24 mouse cellular contexts compared by ENCODE assay signal in the genomic region with DNA sequence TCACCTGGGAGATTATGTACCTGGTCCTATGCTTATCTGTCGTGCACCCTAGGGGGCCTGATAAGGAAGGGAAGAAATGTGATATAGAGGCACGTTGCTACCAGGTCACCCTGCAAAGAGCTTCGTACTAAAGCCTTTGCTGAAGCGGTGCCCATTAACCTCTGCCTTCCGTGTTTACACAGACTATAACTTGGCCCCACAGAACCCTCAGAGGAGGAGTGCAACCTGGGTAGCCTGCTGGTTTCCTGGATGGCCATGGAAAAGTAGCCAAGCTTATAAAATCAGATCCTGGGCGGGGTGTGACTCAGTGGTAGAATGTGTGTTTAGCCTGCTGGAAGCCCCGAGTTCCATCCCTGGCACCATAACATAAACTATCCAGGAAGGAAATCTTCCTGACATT. TPM values are rescaled to one million over a fixed set of nuclear protein-coding genes. Genes with fewer than 3 reads are reported as not detected.
A peak's percentile ranks its signal among the peaks of the same experiment; 100 is the strongest.
DNase-seq lines count a peak whose midpoint lies in the region; ATAC-seq and TF ChIP-seq lines count a peak whose summit lies in the region.
"Had no signal": no experiment of that assay in that cellular context is flagged by ENCODE, and none has a peak within 500 bp of the region (broad histone marks: within the 10 kb centered on the region; RNA-seq: fewer than 3 reads in every experiment).

No protein-coding gene starts in this region.

- WGBS in intestine, embryonic 14.5 days: 41% methylated on average over 7 of the region's 7 CpGs
- WGBS in intestine, postnatal 0 days: 23% methylated on average over 7 of the region's 7 CpGs
- 43% methylated on average over 7 of the region's 7 CpGs for WGBS in stomach, embryonic 15.5 days

- H3K27ac ChIP-seq in intestine, embryonic 14.5 days (ENCODE audit: low read depth): no peak overlapping the region
- H3K27ac ChIP-seq in intestine, postnatal 0 days (ENCODE audit: low read depth, low read length): no peak overlapping the region
- no peak overlapping the region for H3K27ac ChIP-seq in stomach, embryonic 15.5 days
- H3K27ac ChIP-seq: embryonic facial prominence, embryonic 10.5 days; embryonic facial prominence, embryonic 15.5 days; forebrain, embryonic 12.5 days; heart, adult 2 months; hindbrain, embryonic 13.5 days; lung, embryonic 15.5 days; midbrain, embryonic 10.5 days had no signal

- no peak overlapping the region for H3K4me3 ChIP-seq in intestine, embryonic 14.5 days (ENCODE audit: low read depth, low read length)
- H3K4me3 ChIP-seq in intestine, postnatal 0 days (ENCODE audit: low read depth, low read length): no peak overlapping the region
- H3K4me3 ChIP-seq in stomach, embryonic 15.5 days (replicated peaks): no peak overlapping the region
- H3K4me3 ChIP-seq: embryonic facial prominence, embryonic 10.5 days; embryonic facial prominence, embryonic 15.5 days; forebrain, embryonic 12.5 days; heart, adult 2 months; heart, embryonic 12.5 days; hindbrain, embryonic 13.5 days; lung, embryonic 15.5 days; midbrain, embryonic 10.5 days; midbrain, embryonic 15.5 days had no signal

- H3K4me1 ChIP-seq in intestine, embryonic 14.5 days (replicated peaks; ENCODE audit: control insufficient read depth, insufficient read depth, low read length): no peaks in the 10 kb centered on the region
- H3K4me1 ChIP-seq in intestine, postnatal 0 days (replicated peaks; ENCODE audit: control insufficient read depth, insufficient read depth, low read length): peaks cover 13% of the 10 kb centered on the region
- 0 out of 2 replicates have a peak, but pooled peaks cover 5% of the 10 kb centered on the region for H3K4me1 ChIP-seq in stomach, embryonic 15.5 days
- H3K4me1 ChIP-seq: embryonic facial prominence, embryonic 10.5 days; forebrain, embryonic 12.5 days; heart, embryonic 12.5 days; midbrain, embryonic 15.5 days had no signal

- H3K9ac ChIP-seq in intestine, embryonic 14.5 days (ENCODE audit: low read length): no peak overlapping the region
- no peak overlapping the region for H3K9ac ChIP-seq in intestine, postnatal 0 days (ENCODE audit: low read depth, low read length)
- H3K9ac ChIP-seq in stomach, embryonic 15.5 days: no peak overlapping the region
- H3K9ac ChIP-seq: embryonic facial prominence, embryonic 15.5 days; forebrain, embryonic 12.5 days; forebrain, postnatal 0 days; heart, embryonic 12.5 days; hindbrain, embryonic 13.5 days; lung, embryonic 15.5 days; midbrain, embryonic 15.5 days had no signal

- H3K9me3 ChIP-seq in intestine, embryonic 14.5 days (ENCODE audit: control insufficient read depth, low read length): no peaks in the 10 kb centered on the region
- no peaks in the 10 kb centered on the region for H3K9me3 ChIP-seq in intestine, postnatal 0 days (ENCODE audit: control insufficient read depth)
- H3K9me3 ChIP-seq in stomach, embryonic 15.5 days: no peaks in the 10 kb centered on the region
- H3K9me3 ChIP-seq: embryonic facial prominence, embryonic 10.5 days; embryonic facial prominence, embryonic 15.5 days; forebrain, embryonic 12.5 days; heart, embryonic 12.5 days; hindbrain, embryonic 13.5 days; lung, embryonic 15.5 days; midbrain, embryonic 10.5 days; midbrain, embryonic 15.5 days had no signal

- no peak for TF ChIP-seq CTCF in intestine, postnatal 0 days (IDR thresholded peaks at IDR 0.05; ENCODE audit: low read depth)

- no peaks in the 10 kb centered on the region for H3K36me3 ChIP-seq in intestine, embryonic 14.5 days (ENCODE audit: control insufficient read depth, insufficient read depth, low read length)
- H3K36me3 ChIP-seq in intestine, postnatal 0 days (ENCODE audit: control insufficient read depth, insufficient read depth): no peaks in the 10 kb centered on the region
- no peaks in the 10 kb centered on the region for H3K36me3 ChIP-seq in stomach, embryonic 15.5 days
- H3K36me3 ChIP-seq: embryonic facial prominence, embryonic 10.5 days; embryonic facial prominence, embryonic 15.5 days; forebrain, embryonic 12.5 days; heart, embryonic 12.5 days; hindbrain, embryonic 13.5 days; lung, embryonic 15.5 days; midbrain, embryonic 10.5 days; midbrain, embryonic 15.5 days had no signal

- no peaks in the 10 kb centered on the region for H3K27me3 ChIP-seq in intestine, embryonic 14.5 days (replicated peaks; ENCODE audit: control insufficient read depth, insufficient read depth, low read length)
- no peaks in the 10 kb centered on the region for H3K27me3 ChIP-seq in intestine, postnatal 0 days (replicated peaks; ENCODE audit: control insufficient read depth, insufficient read depth, low read length)
- no peaks in the 10 kb centered on the region for H3K27me3 ChIP-seq in stomach, embryonic 15.5 days (replicated peaks)
- H3K27me3 ChIP-seq: embryonic facial prominence, embryonic 15.5 days; forebrain, embryonic 12.5 days; hindbrain, embryonic 13.5 days; lung, embryonic 15.5 days; midbrain, embryonic 15.5 days had no signal

- H3K4me2 ChIP-seq in intestine, embryonic 14.5 days (ENCODE audit: low read length): no peak overlapping the region
- H3K4me2 ChIP-seq in intestine, postnatal 0 days (replicated peaks; ENCODE audit: low read depth): no peak overlapping the region
- H3K4me2 ChIP-seq in stomach, embryonic 15.5 days: no peak overlapping the region
- H3K4me2 ChIP-seq: embryonic facial prominence, embryonic 15.5 days; forebrain, embryonic 12.5 days; heart, embryonic 12.5 days; hindbrain, embryonic 13.5 days; lung, embryonic 15.5 days had no signal

- no peak for ATAC-seq in intestine, embryonic 14.5 days (replicated peaks; ENCODE audit: low FRiP score, low TSS enrichment, low read depth)
- ATAC-seq in intestine, postnatal 0 days: no peak
- ATAC-seq in stomach, embryonic 15.5 days (ENCODE audit: insufficient read depth, low FRiP score, low read depth): peak; percentile 29; the same call in 1 of the 2 replicates
- ATAC-seq: forebrain, postnatal 0 days; inflammation-experienced regulatory T-cells, adult 6 months; midbrain, embryonic 15.5 days had no signal

- DNase-seq in intestine, embryonic 14.5 days (ENCODE audit: low spot score): peak; percentile 49
- DNase-seq in cerebellum, adult 9-11 months: peak; percentile 33
- peak; percentile 26 to 33 for DNase-seq in cerebellum, postnatal 14 days
- DNase-seq in adrenal gland, postnatal 25 days: no peak
- DNase-seq in testis, postnatal 10 days (ENCODE audit: low spot score): no peak
- DNase-seq: B cell, adult 2 months; forebrain, postnatal 0 days; heart, adult 2 months; heart, postnatal 4 days; kidney, adult 9 months; kidney, postnatal 10 days; liver; thymus, postnatal 14 days had no signal

RNA-seq across cellular contexts. Expression of gene Pparg, which starts 46.8 kb away (rescaled TPM):
- 11.6 and 13.6 TPM in 2 replicates for polyA plus RNA-seq in intestine, embryonic 14.5 days (2014; fragmentation: Nextera tagmentation; extraction: Ambion mirVana)
- 17.8 and 20.5 TPM in 2 replicates for polyA plus RNA-seq in intestine, postnatal 0 days (2015; fragmentation: Nextera tagmentation; extraction: Ambion mirVana)
- polyA plus RNA-seq in stomach, embryonic 15.5 days (2015; fragmentation: Nextera tagmentation; extraction: Ambion mirVana): 15.6 and 17.1 TPM in 2 replicates
- total RNA-seq in adrenal gland, postnatal 25 days (2021): 37.1 and 50.3 TPM in 2 replicates
- polyA plus RNA-seq: forebrain, embryonic 12.5 days had no signal

Comparison
In these comparisons a context has a peak if more than half of its experiments do, and no peak if none do; other contexts are left out.
1. DNase-seq: peak in intestine, embryonic 14.5 days (single experiment), cerebellum, adult 9-11 months (single experiment) and cerebellum, postnatal 14 days (2 of 2); none in adrenal gland, postnatal 25 days (single experiment) and testis, postnatal 10 days (single experiment).